Mouse (Mus musculus) midbrain, embryonic 10.5 days (tissue): Measurements from ENCODE around the gene Dlx5. TPM values are rescaled to one million over a fixed set of nuclear protein-coding genes. Genes with fewer than 3 reads are reported as not detected.

ENCODE experiments used
- DNase-seq: peaks from one replicate; pipeline ENCODE4 v3.0.0-alpha.2; 2017; ENCODE audit warnings: low spot score
- H3K27ac ChIP-seq: fragments of 300-500 bp; sonication (generic); replicated peaks from 2 replicates; pipeline ENCODE4 v1.5.1; 2016; ENCODE audit warnings: mild to moderate bottlenecking
- H3K27me3 ChIP-seq: fragments of 300-500 bp; sonication (generic); 2 replicates; pipeline ENCODE4 v1.6.1; 2016; ENCODE audit warnings: low read depth, mild to moderate bottlenecking; ENCODE audit not compliant: poor library complexity, severe bottlenecking
- H3K36me3 ChIP-seq: fragments of 300-500 bp; sonication (generic); 2 replicates; pipeline ENCODE4 v1.6.1; 2016; ENCODE audit warnings: mild to moderate bottlenecking, moderate library complexity
- H3K4me1 ChIP-seq: fragments of 300-500 bp; sonication (generic); 2 replicates; pipeline ENCODE4 v1.6.1; 2016
- H3K4me3 ChIP-seq: fragments of 300-500 bp; sonication (generic); 2 replicates; pipeline ENCODE4 v1.5.1; 2016; ENCODE audit warnings: mild to moderate bottlenecking, moderate library complexity
- H3K9me3 ChIP-seq: fragments of 300-500 bp; sonication (generic); replicated peaks from 2 replicates; pipeline ENCODE4 v1.6.1; 2016; ENCODE audit warnings: mild to moderate bottlenecking
- WGBS: fragments of 180-500 bp; shearing (Covaris S2); methylation state at CpG from one replicate; pipeline ENCODE4 v1.1.7; 2016; 5-methylcytosine and 5-hydroxymethylcytosine counted together
- polyA plus RNA-seq: library from polyadenylated mRNA; unstranded; fragments of >200 nt; fragmentation: Nextera tagmentation; extraction: Ambion mirVana; gene quantifications from 2 replicates; pipeline ENCODE4 v1.2.1, GENCODE M21; 2016

Gene Dlx5
- polyA plus RNA-seq, 1 experiment from 2014 or later, result 4.5 TPM

DNA sequence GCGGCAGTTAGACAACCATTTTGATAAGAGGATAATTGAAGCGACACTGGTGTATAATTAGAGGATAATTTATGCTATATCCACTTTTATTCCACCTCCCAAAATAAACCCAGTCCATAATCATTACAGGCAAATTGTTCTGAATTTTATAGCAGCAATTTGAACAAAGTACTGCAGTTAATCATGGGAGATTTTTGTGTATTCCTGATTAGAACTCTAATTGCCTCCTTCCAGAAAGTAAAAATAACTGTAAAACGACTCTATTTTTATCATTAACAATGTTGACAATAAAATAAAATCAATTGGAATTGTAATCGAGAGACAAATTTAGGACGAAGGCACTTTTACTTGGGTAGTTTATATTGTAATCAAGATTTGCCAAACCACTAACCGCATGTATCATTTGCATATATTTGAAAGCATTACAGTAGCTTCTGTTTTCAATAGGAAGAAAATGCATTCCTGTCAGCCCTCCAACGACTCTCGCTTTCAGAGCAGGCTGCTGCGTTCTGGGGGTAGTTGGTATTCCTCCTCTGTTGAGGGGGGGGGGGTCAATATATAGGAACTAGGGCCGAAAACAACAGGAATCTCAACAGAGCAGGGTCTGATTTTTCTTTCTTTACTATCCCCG, 20.0 kb downstream of the Dlx5 start:
- 3% methylated on average over 11 of the region's 11 CpGs for WGBS
- Histone ChIP-seq H3K4me1 (peaks cover 45% of the 10 kb centered on the region), H3K4me3 (peak overlapping the region; percentile 58; the same call in 1 of the 2 replicates), H3K9me3 (no peaks in the 10 kb centered on the region), H3K27me3 (peaks cover 100% of the 10 kb centered on the region), H3K27ac (no peak overlapping the region), H3K36me3 (no peaks in the 10 kb centered on the region)
- no peak for DNase-seq

DNA sequence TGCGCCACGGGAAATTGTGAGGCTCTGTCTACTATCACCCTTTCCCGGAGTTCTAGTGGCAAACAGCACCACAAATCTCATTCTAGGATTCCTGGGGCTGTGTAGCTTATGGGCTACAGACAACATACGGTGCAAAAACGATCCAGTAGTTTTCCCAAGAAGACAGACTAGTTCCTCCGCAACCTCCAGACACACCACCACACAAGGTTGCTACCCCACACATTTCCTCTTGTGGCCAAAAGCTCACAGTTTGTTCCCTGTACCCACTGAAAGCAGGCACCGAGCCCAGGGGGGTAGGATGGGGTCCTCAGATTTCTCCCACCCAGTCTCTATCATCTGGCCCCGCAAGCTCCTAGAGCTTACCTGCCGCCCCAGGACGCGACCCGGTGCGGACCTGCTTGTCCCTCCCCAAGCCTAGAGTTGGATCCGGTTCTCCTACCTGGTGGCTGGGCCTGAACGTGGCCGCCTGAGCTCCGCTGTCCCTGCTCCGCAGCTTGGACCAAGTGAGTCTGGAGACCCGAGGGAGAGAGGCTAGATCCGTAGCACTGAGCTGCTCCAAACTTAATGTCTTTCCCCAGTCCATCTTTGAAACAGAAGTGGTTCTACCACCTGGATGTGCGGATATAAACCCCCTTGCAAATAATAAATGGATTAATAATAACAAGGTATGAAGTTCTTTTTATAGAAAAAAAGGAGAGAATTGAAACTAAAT, 20.6 kb downstream of the Dlx5 start:
- H3K36me3 ChIP-seq, result no peaks in the 10 kb centered on the region
- under 1% methylated on average over 21 of the region's 21 CpGs for WGBS
- H3K9me3 ChIP-seq, result no peaks in the 10 kb centered on the region
- peaks cover 45% of the 10 kb centered on the region for H3K4me1 ChIP-seq
- no peak overlapping the region for H3K27ac ChIP-seq
- DNase-seq, result peak; percentile 59
- peaks cover 100% of the 10 kb centered on the region for H3K27me3 ChIP-seq
- H3K4me3 ChIP-seq, result peak overlapping the region; percentile 24; the same call in 1 of the 2 replicates

DNA sequence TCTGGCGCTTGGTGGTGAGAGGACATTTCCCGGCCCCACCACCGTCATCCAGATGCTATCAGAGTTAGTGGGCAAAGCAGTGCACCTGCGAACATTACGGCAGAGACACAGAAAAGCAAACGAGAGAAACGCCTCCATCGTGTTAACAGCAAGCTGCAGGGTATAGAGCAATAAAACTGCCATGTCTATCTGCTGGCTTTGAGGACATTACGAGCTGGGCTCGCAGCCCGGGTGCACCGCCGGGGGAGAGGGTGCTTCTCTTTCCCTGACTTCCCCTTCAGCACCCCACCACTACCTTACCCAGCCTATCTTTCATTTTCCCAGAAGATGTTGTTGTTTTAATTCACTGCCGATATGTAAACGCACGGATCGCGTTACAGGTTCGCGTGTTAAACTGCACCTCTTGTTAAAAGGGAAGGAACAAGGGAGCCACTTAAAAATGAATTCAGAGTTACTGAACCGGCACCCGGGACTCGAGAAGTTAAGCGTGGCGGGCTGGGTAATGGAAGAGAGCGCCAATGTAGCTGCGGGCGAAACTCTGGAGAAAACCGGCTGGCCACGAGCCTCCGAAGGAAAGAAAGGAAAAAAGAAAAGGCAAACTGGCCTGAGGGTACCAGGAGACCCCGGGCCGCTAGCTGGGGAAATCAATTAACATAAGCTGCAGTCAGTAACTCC, 21.3 kb downstream of the Dlx5 start:
- no peaks in the 10 kb centered on the region for H3K36me3 ChIP-seq
- H3K27me3 ChIP-seq, result peaks cover 100% of the 10 kb centered on the region
- peak overlapping the region; percentile 24; the same call in 1 of the 2 replicates for H3K4me3 ChIP-seq
- no peak overlapping the region for H3K27ac ChIP-seq
- H3K9me3 ChIP-seq, result no peaks in the 10 kb centered on the region
- H3K4me1 ChIP-seq, result peaks cover 48% of the 10 kb centered on the region
- DNase-seq, result peak; percentile 63
- WGBS, result under 1% methylated on average over 33 of the region's 33 CpGs

DNA sequence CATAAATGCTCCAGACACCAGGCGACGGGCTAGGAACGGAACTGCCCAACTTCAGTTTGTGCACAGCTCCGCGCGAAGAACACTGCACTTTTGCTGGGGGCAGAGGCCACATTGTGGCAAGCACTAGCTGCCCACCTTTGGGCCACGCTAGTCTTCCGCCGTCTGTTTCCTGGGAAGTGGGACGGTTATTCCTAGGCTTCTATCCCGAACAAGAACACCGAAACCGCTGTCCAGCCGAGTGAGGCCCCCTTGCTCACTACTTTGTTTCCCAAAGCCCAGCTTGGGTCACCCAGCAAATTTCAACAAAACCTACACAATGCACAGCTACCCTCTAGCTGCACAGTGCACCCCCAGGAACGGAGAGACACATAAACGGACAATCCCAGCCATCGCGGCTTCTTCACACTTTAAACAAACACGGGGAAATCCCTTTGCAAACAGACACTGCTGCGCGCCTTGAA, 21.9 kb downstream of the Dlx5 start:
- no peaks in the 10 kb centered on the region for H3K9me3 ChIP-seq
- no peak overlapping the region for H3K27ac ChIP-seq
- H3K36me3 ChIP-seq, result no peaks in the 10 kb centered on the region
- under 1% methylated on average over 21 of the region's 21 CpGs for WGBS
- no peak for DNase-seq
- peaks cover 100% of the 10 kb centered on the region for H3K27me3 ChIP-seq
- peak overlapping the region; percentile 24; the same call in 1 of the 2 replicates for H3K4me3 ChIP-seq
- H3K4me1 ChIP-seq, result peaks cover 48% of the 10 kb centered on the region

DNA sequence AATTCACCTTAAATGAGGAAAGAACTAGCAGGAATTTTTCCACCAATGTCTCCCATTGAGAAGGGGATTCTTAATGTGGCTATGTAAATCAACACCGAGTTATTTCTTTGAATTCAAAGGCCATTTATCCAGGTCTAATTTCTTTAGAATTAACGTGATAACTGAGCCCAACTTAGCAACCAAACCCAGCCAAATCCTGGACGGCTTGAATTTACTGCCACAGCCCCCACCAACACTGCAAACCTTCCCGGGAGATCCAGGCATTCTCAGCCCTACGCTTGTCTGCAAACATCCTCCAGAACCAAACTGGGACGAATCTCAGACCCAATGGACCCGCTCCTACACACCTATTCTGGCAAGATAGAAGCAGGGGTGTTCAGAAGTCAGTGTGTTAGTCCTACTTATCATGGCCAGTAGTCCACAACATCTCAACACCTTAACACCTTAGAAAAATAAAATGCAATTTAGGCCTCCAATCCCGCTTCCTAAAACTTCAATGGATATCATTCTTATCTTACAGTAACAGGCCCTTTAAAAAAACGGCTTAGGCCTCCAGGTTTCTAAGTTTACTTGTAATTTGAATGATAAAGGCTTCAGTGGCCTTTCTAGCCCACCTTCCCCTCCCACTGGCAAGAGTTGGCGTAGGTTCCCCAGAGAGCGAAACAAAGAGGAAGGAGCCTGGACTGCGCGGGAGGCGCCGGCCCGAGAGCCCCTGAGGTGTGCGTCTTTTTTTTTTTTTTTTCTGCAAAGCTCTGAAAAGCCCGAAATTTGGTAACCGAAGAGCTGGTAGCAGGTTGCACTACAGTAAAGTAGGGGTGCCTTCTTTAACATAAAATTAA, 22.6 kb downstream of the Dlx5 start:
- Histone ChIP-seq H3K4me3 (peak overlapping the region; percentile 24; the same call in 1 of the 2 replicates), H3K4me1 (peaks cover 44% of the 10 kb centered on the region), H3K36me3 (no peaks in the 10 kb centered on the region), H3K27me3 (peaks cover 100% of the 10 kb centered on the region), H3K9me3 (no peaks in the 10 kb centered on the region), H3K27ac (no peak overlapping the region)
- WGBS, result under 1% methylated on average over 19 of the region's 19 CpGs
- DNase-seq, result peak; percentile 27

DNA sequence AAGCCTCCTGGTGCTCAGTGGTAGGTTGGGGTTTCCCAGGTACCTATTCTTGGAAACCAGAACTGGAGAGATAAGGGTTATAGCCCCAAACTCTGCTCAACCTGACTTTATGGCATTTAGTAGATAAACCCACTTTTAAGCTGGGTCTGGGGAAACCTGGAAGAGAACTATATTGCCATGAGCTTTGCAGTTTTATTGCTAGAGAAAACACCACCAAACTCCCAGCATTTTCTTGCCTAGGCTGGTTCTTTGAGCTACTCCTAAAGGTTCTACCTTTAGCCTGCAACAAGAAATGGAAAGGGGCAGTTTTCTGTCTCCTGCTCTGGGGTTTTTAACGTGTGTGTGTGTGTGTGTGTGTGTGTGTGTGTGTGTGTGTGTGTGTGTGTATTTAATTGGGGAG, 23.3 kb downstream of the Dlx5 start:
- H3K9me3 ChIP-seq, result no peaks in the 10 kb centered on the region
- H3K27me3 ChIP-seq, result peaks cover 100% of the 10 kb centered on the region
- H3K4me3 ChIP-seq, result no peak overlapping the region
- H3K4me1 ChIP-seq, result peaks cover 37% of the 10 kb centered on the region
- 0% methylated on average over 1 of the region's 1 CpGs for WGBS
- H3K36me3 ChIP-seq, result no peaks in the 10 kb centered on the region
- H3K27ac ChIP-seq, result no peak overlapping the region
- peak; percentile 15 for DNase-seq

DNA sequence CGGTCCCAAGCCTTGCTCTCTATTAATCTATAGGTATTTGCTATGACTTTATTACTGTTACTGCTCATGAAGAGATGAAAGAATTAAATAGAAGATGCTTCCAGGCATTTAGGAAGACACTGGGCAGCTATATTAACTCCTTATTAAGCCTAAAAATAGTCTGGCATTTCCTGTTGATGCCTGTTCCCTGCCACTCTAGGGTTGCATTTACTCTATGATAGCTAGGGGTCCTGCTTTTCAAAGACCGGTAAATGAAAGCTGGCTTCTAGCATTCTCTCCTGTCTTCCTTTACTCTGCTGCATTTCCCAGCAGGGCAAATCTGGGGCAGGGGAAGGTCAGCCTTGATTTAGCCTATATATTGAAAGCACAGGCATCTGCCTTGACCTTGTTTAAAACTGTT, 24.1 kb downstream of the Dlx5 start:
- H3K27me3 ChIP-seq, result peaks cover 100% of the 10 kb centered on the region
- H3K4me1 ChIP-seq, result peaks cover 30% of the 10 kb centered on the region
- H3K36me3 ChIP-seq, result no peaks in the 10 kb centered on the region
- whole genome bisulfite sequencing, result 5% methylated on average over 2 of the region's 2 CpGs
- H3K4me3 ChIP-seq, result no peak overlapping the region
- DNase-seq, result peak; percentile 19
- no peak overlapping the region for H3K27ac ChIP-seq
- H3K9me3 ChIP-seq, result no peaks in the 10 kb centered on the region

DNA sequence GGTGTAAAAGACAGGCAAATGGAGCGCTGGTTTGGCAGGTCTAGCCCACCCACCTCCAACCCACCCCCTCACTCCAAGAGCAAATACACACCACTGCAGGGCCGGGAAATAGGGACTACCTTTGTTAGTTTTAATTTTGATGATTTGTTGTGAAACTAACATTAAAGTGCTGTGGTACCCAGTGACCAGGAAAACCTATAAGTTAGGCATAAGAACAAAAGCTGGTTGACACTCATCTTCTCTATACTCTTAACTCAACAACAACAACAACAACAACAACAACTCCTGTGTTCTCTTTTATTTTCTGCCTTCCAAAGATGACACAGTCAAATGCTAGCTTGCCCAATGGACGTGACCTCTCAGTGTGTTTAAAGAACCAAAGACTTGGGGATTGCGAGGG, 25.0 kb downstream of the Dlx5 start:
- H3K4me3 ChIP-seq, result no peak overlapping the region
- WGBS, result 1% methylated on average over 4 of the region's 4 CpGs
- no peaks in the 10 kb centered on the region for H3K36me3 ChIP-seq
- no peaks in the 10 kb centered on the region for H3K9me3 ChIP-seq
- H3K4me1 ChIP-seq, result peaks cover 24% of the 10 kb centered on the region
- peaks cover 100% of the 10 kb centered on the region for H3K27me3 ChIP-seq
- DNase-seq, result no peak
- no peak overlapping the region for H3K27ac ChIP-seq

DNA sequence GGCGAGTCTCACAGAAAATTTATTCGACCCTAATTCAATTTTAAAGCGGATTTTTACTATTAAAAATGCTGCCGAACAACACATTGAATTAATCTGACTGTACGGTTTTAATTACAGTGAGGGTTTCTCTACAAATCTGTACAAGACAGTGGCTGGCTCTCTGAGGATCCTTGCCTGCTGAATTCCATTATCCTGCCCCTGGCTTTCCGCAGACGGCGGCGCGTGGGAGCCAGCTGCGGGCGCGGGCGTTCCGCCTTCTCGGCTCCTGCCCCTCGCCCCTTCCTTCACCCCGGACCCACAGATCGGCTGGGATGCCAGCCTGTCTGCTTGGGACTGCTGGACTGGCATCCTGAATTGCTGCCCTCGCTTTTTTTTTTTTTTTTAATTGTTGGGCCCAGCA, 25.6 kb downstream of the Dlx5 start:
- Histone ChIP-seq H3K27ac (no peak overlapping the region), H3K4me1 (peaks cover 22% of the 10 kb centered on the region), H3K27me3 (peaks cover 100% of the 10 kb centered on the region), H3K4me3 (no peak overlapping the region), H3K36me3 (no peaks in the 10 kb centered on the region), H3K9me3 (no peaks in the 10 kb centered on the region)
- under 1% methylated on average over 20 of the region's 20 CpGs for WGBS
- peak; percentile 44 for DNase-seq

DNA sequence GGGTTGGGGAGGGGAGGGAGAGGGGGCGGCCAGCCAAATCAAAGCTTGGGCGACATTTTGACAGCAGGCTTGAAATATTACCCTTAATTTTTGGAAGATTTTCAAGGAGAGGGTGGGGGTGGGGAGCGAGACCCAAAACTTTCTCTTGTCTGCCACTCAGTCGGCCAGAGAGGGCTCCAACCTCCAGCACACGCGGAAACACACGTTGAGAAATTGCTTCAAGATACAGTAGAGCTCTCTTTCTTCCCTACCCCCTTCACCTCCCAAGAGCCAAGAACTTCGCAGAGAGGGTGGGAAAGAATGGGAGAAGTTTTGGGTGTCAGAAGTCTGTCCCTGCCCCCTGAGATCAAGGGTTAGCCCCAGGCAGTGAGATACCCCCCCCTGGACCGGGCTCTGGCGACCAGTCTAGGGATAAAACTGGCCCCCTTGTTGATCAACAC, 26.1 kb downstream of the Dlx5 start:
- Histone ChIP-seq H3K36me3 (no peaks in the 10 kb centered on the region), H3K4me1 (peaks cover 17% of the 10 kb centered on the region), H3K4me3 (no peak overlapping the region), H3K27me3 (peaks cover 100% of the 10 kb centered on the region), H3K27ac (no peak overlapping the region), H3K9me3 (no peaks in the 10 kb centered on the region)
- peak; percentile 31 for DNase-seq
- WGBS, result 0% methylated on average over 10 of the region's 10 CpGs

DNA sequence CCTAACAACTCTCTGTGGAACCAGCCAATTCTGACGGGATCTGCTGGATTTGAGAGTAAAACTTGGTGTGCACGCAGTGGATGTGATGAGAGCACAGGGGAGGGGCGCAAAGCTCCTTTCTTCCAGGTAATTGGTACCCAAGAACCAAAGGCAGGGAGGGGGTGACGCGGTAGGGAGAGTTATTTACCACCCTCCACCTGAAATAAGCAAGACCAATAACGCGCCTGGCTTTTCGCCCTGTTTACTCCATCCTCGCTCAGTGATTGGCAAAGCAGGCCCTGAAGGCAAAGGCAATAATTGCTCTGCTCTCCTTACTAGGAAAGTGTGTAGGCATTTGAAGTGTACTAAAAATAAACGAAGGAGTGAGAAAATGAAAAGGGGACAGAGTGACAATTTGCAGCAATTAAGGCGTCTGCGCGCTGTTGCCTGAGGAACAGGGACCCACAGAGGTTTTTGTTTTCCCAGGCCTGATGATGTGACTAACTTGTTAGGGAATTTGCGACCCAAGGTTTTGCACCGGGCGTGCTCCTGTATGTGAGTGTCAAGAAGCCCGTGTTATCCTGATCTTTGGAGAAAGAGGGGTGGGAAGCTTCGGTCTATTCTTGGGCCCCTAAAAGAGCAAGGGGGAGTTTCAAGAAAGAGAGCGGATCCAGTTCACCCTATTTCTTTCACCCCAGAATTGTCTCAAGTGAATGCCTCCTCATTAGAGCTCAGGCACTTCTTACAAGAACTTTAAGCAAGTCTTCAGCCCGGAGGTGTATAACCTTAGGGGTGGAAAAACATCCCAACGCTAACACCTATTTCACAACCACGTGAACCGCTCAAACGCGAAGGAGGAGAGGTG, 26.8 kb downstream of the Dlx5 start:
- WGBS, result under 1% methylated on average over 25 of the region's 25 CpGs
- H3K4me3 ChIP-seq, result no peak overlapping the region
- H3K27me3 ChIP-seq, result peaks cover 100% of the 10 kb centered on the region
- no peaks in the 10 kb centered on the region for H3K9me3 ChIP-seq
- peaks cover 14% of the 10 kb centered on the region for H3K4me1 ChIP-seq
- DNase-seq, result peak; percentile 24
- H3K27ac ChIP-seq, result no peak overlapping the region
- no peaks in the 10 kb centered on the region for H3K36me3 ChIP-seq
